Mouse (Mus musculus) heart, embryonic 13.5 days (tissue): ENCODE results near the gene Spty2d1. TPM values are rescaled to one million over a fixed set of nuclear protein-coding genes. Genes with fewer than 3 reads are reported as not detected.
"Not testable (repeated sequence)": the region's sequence is repeated elsewhere in the genome, so short reads cannot be mapped to it uniquely, and the experiment has no call there.

Experiments used
- ATAC-seq: fragments of 200-750 bp; cut with Nextera tagmentation; 2 replicates; pipeline ENCODE4 v1.8.0; 2017; ENCODE audit warnings: moderate TSS enrichment; ENCODE audit not compliant: insufficient number of reproducible peaks, low FRiP score, low TSS enrichment; ENCODE audit errors: extremely low read depth
- H3K27ac ChIP-seq: fragments of 300-500 bp; sonication (generic); replicated peaks from 2 replicates; pipeline ENCODE4 v1.5.1; 2015; ENCODE audit warnings: moderate library complexity, mild to moderate bottlenecking, inconsistent platforms
- H3K27me3 ChIP-seq: fragments of 300-500 bp; sonication (generic); replicated peaks from 2 replicates; pipeline ENCODE4 v1.6.1; 2015; ENCODE audit warnings: mild to moderate bottlenecking, inconsistent platforms
- H3K36me3 ChIP-seq: fragments of 300-500 bp; sonication (generic); 2 replicates; pipeline ENCODE4 v1.6.1; 2015; ENCODE audit warnings: mild to moderate bottlenecking, inconsistent platforms
- H3K4me1 ChIP-seq: fragments of 300-500 bp; sonication (generic); 2 replicates; pipeline ENCODE4 v1.6.1; 2015; ENCODE audit warnings: inconsistent platforms
- H3K4me2 ChIP-seq: fragments of 300-500 bp; sonication (generic); 2 replicates; pipeline ENCODE4 v1.6.1; 2015; ENCODE audit warnings: inconsistent platforms, mild to moderate bottlenecking, moderate library complexity
- H3K4me3 ChIP-seq: fragments of 300-500 bp; sonication (generic); 2 replicates; pipeline ENCODE4 v1.5.1; 2015; ENCODE audit warnings: moderate library complexity, mild to moderate bottlenecking, inconsistent platforms
- H3K9ac ChIP-seq: fragments of 300-500 bp; sonication (generic); 2 replicates; pipeline ENCODE4 v1.6.1; 2015; ENCODE audit warnings: inconsistent platforms, mild to moderate bottlenecking, moderate library complexity
- H3K9me3 ChIP-seq: fragments of 300-500 bp; sonication (generic); 2 replicates; pipeline ENCODE4 v1.6.1; 2016; ENCODE audit warnings: inconsistent platforms
- WGBS: fragments of 180-500 bp; shearing (Covaris S2); methylation state at CpG from one replicate; pipeline ENCODE4 v1.1.7; 2015; ENCODE audit warnings: mixed read lengths; 5-methylcytosine and 5-hydroxymethylcytosine counted together
- polyA plus RNA-seq: library from polyadenylated mRNA; unstranded; fragments of >200 nt; fragmentation: Nextera tagmentation; extraction: Ambion mirVana; gene quantifications from 2 replicates; pipeline ENCODE4 v1.2.1, GENCODE M21; 2015

Gene Spty2d1
- polyA plus RNA-seq, 1 experiment from 2014 or later = 13.1 TPM

GRCm38 (mm10) chr7:47042121-47042520, 33.9 kb upstream of the Spty2d1 start:
- no peak overlapping the region for H3K4me3 ChIP-seq
- whole genome bisulfite sequencing = 80% methylated on average over 4 of the region's 4 CpGs
- H3K4me1 ChIP-seq = 0 out of 2 replicates have a peak, but pooled peaks cover 7% of the 10 kb centered on the region
- H3K27me3 ChIP-seq = no peaks in the 10 kb centered on the region
- ATAC-seq = no peak
- 0 out of 2 replicates have a peak overlapping the region, but pooled peaks have one; percentile 30 for H3K27ac ChIP-seq
- H3K4me2 ChIP-seq = no peak overlapping the region
- no peak overlapping the region for H3K9ac ChIP-seq
- H3K36me3 ChIP-seq = no peaks in the 10 kb centered on the region
- no peaks in the 10 kb centered on the region for H3K9me3 ChIP-seq

- Histone ChIP-seq H3K27ac (no peak overlapping the region), H3K9me3 (no peaks in the 10 kb centered on the region), H3K4me1 (0 out of 2 replicates have a peak, but pooled peaks cover 7% of the 10 kb centered on the region), H3K4me3 (no peak overlapping the region), H3K27me3 (no peaks in the 10 kb centered on the region), H3K9ac (no peak overlapping the region), H3K36me3 (no peaks in the 10 kb centered on the region), H3K4me2 (no peak overlapping the region)
- WGBS = 79% methylated on average over 3 of the region's 3 CpGs
- ATAC-seq = no peak
Observed at GRCm38 (mm10) chr7:47041706-47042105, 33.5 kb upstream of the Spty2d1 start.

- Histone ChIP-seq H3K36me3 (no peaks in the 10 kb centered on the region), H3K4me3 (no peak overlapping the region)
Observed at GRCm38 (mm10) chr7:47035426-47035825, 27.2 kb upstream of the Spty2d1 start.

GRCm38 (mm10) chr7:47034785-47035384, 26.7 kb upstream of the Spty2d1 start:
- H3K27ac ChIP-seq = no peak overlapping the region
- H3K4me2 ChIP-seq = no peak overlapping the region
- H3K9ac ChIP-seq = no peak overlapping the region
- ATAC-seq = no peak
- H3K9me3 ChIP-seq = no peaks in the 10 kb centered on the region
- WGBS = 82% methylated on average over 4 of the region's 4 CpGs
- no peaks in the 10 kb centered on the region for H3K27me3 ChIP-seq
- H3K4me1 ChIP-seq = no peaks in the 10 kb centered on the region
- no peaks in the 10 kb centered on the region for H3K36me3 ChIP-seq
- H3K4me3 ChIP-seq = no peak overlapping the region

More at GRCm38 (mm10) chr7:47035426-47035825, 27.2 kb upstream of the Spty2d1 start:
- no peaks in the 10 kb centered on the region for H3K4me1 ChIP-seq
- H3K9me3 ChIP-seq = no peaks in the 10 kb centered on the region
- no peak for ATAC-seq
- no peak overlapping the region for H3K27ac ChIP-seq
- no peak overlapping the region for H3K4me2 ChIP-seq
- no peaks in the 10 kb centered on the region for H3K27me3 ChIP-seq
- 71% methylated on average over 8 of the region's 8 CpGs for WGBS
- no peak overlapping the region for H3K9ac ChIP-seq

GRCm38 (mm10) chr7:47031371-47031770, 23.2 kb upstream of the Spty2d1 start:
- no peak for ATAC-seq
- Histone ChIP-seq H3K4me1 (no peaks in the 10 kb centered on the region), H3K27ac (no peak overlapping the region), H3K4me2 (no peak overlapping the region), H3K9me3 (no peaks in the 10 kb centered on the region), H3K36me3 (no peaks in the 10 kb centered on the region), H3K4me3 (no peak overlapping the region), H3K27me3 (no peaks in the 10 kb centered on the region), H3K9ac (no peak overlapping the region)
- 71% methylated on average over 4 of the region's 4 CpGs for WGBS

GRCm38 (mm10) chr7:47030517-47031193, 22.4 kb upstream of the Spty2d1 start:
- H3K9ac ChIP-seq = no peak overlapping the region
- no peaks in the 10 kb centered on the region for H3K36me3 ChIP-seq
- WGBS = 73% methylated on average over 9 of the region's 9 CpGs
- H3K9me3 ChIP-seq = no peaks in the 10 kb centered on the region
- H3K27me3 ChIP-seq = no peaks in the 10 kb centered on the region
- ATAC-seq = no peak
- no peaks in the 10 kb centered on the region for H3K4me1 ChIP-seq
- no peak overlapping the region for H3K4me3 ChIP-seq
- H3K4me2 ChIP-seq = no peak overlapping the region
- H3K27ac ChIP-seq = no peak overlapping the region

GRCm38 (mm10) chr7:47027520-47027919, 19.3 kb upstream of the Spty2d1 start:
- Histone ChIP-seq H3K27ac (no peak overlapping the region), H3K4me2 (no peak overlapping the region), H3K27me3 (0 out of 2 replicates have a peak, but pooled peaks cover 4% of the 10 kb centered on the region), H3K9me3 (no peaks in the 10 kb centered on the region), H3K9ac (no peak overlapping the region), H3K36me3 (no peaks in the 10 kb centered on the region), H3K4me1 (no peaks in the 10 kb centered on the region), H3K4me3 (no peak overlapping the region)
- no peak for ATAC-seq
- 79% methylated on average over 1 of the region's 1 CpGs for WGBS

GRCm38 (mm10) chr7:47026899-47027298, 18.7 kb upstream of the Spty2d1 start:
- not testable (repeated sequence) for H3K27ac ChIP-seq, H3K4me2 ChIP-seq, H3K36me3 ChIP-seq, H3K9ac ChIP-seq, H3K4me3 ChIP-seq, H3K9me3 ChIP-seq, H3K27me3 ChIP-seq, ATAC-seq, H3K4me1 ChIP-seq
- WGBS = 76% methylated on average over 3 of the region's 3 CpGs

GRCm38 (mm10) chr7:47025429-47025828, 17.2 kb upstream of the Spty2d1 start:
- Histone ChIP-seq H3K27ac (no peak overlapping the region), H3K27me3 (peaks cover 7% of the 10 kb centered on the region), H3K9ac (no peak overlapping the region), H3K4me1 (peaks cover 5% of the 10 kb centered on the region; the same call in 1 of the 2 replicates), H3K36me3 (no peaks in the 10 kb centered on the region), H3K9me3 (no peaks in the 10 kb centered on the region), H3K4me2 (no peak overlapping the region), H3K4me3 (no peak overlapping the region)
- no peak for ATAC-seq
- WGBS = 53% methylated on average over 9 of the region's 9 CpGs

GRCm38 (mm10) chr7:47024454-47024853, 16.2 kb upstream of the Spty2d1 start:
- WGBS = 76% methylated on average over 7 of the region's 7 CpGs
- H3K36me3 ChIP-seq = no peaks in the 10 kb centered on the region
- no peak overlapping the region for H3K4me2 ChIP-seq
- no peak overlapping the region for H3K9ac ChIP-seq
- H3K27ac ChIP-seq = no peak overlapping the region
- H3K27me3 ChIP-seq = peaks cover 14% of the 10 kb centered on the region
- H3K9me3 ChIP-seq = no peaks in the 10 kb centered on the region
- H3K4me3 ChIP-seq = no peak overlapping the region
- no peak for ATAC-seq
- peaks cover 5% of the 10 kb centered on the region; the same call in 1 of the 2 replicates for H3K4me1 ChIP-seq

- Histone ChIP-seq H3K9me3 (no peaks in the 10 kb centered on the region), H3K4me2 (no peak overlapping the region), H3K9ac (no peak overlapping the region), H3K36me3 (no peaks in the 10 kb centered on the region), H3K27ac (no peak overlapping the region), H3K4me1 (peaks cover 5% of the 10 kb centered on the region; the same call in 1 of the 2 replicates), H3K4me3 (no peak overlapping the region), H3K27me3 (peaks cover 14% of the 10 kb centered on the region)
- ATAC-seq = no peak
- WGBS = 15% methylated on average over 6 of the region's 6 CpGs
Observed at GRCm38 (mm10) chr7:47023530-47023929, 15.3 kb upstream of the Spty2d1 start.

GRCm38 (mm10) chr7:47022482-47022881, 14.3 kb upstream of the Spty2d1 start:
- Histone ChIP-seq H3K4me1 (peaks cover 5% of the 10 kb centered on the region; the same call in 1 of the 2 replicates), H3K27ac (no peak overlapping the region), H3K4me2 (no peak overlapping the region), H3K9ac (0 out of 2 replicates have a peak overlapping the region, but pooled peaks have one; percentile 21), H3K27me3 (peaks cover 14% of the 10 kb centered on the region), H3K9me3 (no peaks in the 10 kb centered on the region), H3K4me3 (no peak overlapping the region), H3K36me3 (no peaks in the 10 kb centered on the region)
- 55% methylated on average over 8 of the region's 8 CpGs for WGBS
- ATAC-seq = no peak
